Mouse (Mus musculus) lung, adult 2 months (tissue): ENCODE measurements at regions not wholly inside any gene's neighbourhood (a gene's known extent, or its start where the extent isn't known, plus 50 kb on each side); places are given as distances from the start of the nearest gene placed in this dataset.

Source experiments
- CTCF ChIP-seq: fragments of 200-500 bp; IDR thresholded peaks from 2 replicates; pipeline ENCODE4 v1.5.1; 2011; ENCODE audit warnings: mild to moderate bottlenecking, low read length, control low read depth; ENCODE audit not compliant: insufficient read depth
- POLR2A ChIP-seq: fragments of 200-500 bp; IDR thresholded peaks from 2 replicates; pipeline ENCODE4 v1.6.1; 2011; ENCODE audit warnings: low read depth, mild to moderate bottlenecking, control low read depth, low read length, borderline replicate concordance; ENCODE audit errors: extremely low read depth

DNA sequence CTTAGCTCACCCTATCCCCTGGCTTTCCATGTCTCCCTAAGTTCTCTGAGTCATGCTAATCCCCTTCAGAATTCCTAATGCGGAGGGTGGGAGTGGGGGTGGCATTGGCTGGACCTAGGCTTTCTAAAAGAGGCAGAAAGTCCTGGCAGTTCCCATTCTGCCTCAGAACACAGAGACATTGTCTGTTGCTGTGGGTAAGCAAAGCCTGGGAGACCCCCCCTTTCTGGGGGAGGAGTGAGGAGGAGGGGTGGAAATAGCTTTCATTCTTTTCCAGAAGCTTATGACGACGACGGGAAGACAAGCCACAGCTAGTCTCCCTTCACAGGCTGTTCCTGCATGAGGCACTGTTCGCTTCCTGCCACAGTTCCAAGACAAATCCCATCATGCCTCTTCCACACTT is 83.6 kb downstream of the Trim29 start:
- no peak for TF ChIP-seq CTCF
- no peak for TF ChIP-seq POLR2A
